Mouse (Mus musculus) neutrophil, adult 83 days (primary cell): Measurements from ENCODE around the gene Tars. TPM values are rescaled to one million over a fixed set of nuclear protein-coding genes. Genes with fewer than 3 reads are reported as not detected.

ENCODE experiments used
- total RNA-seq, 2 experiments: library from RNA; stranded (reverse); gene quantifications; one replicate each; pipeline ENCODE4 v1.2.4; 2023

Tars gene
- 10 to 100 TPM; 16.8 to 22.0 TPM for total RNA-seq

GRCm38 (mm10) chr15:11399356-11400067 is at the start of gene Tars:
Gene Tars, minus strand, starts transcription at chr15:11399665.

